Comparison of ENCODE assay signal across 11 mouse cellular contexts in genomic region chr3:28638957-28639356, GRCm38 (mm10). TPM values are rescaled to one million over a fixed set of nuclear protein-coding genes. Genes with fewer than 3 reads are reported as not detected.
DNase-seq lines count a peak whose midpoint lies in the region; ATAC-seq and TF ChIP-seq lines count a peak whose summit lies in the region.
"Had no signal": no experiment of that assay in that cellular context is flagged by ENCODE, and none has a peak within 500 bp of the region (broad histone marks: within the 10 kb centered on the region; RNA-seq: fewer than 3 reads in every experiment).

No protein-coding gene starts in this region.

- ATAC-seq in forebrain, embryonic 13.5 days: peak; percentile 77
- no peak for ATAC-seq in forebrain, embryonic 12.5 days (ENCODE audit: low FRiP score)
- ATAC-seq in limb, embryonic 14.5 days (ENCODE audit: low FRiP score, low read depth): no peak
- ATAC-seq in heart, postnatal 0 days (ENCODE audit: insufficient read depth, low read depth): peak; percentile 81
- ATAC-seq in midbrain, postnatal 0 days (ENCODE audit: low FRiP score): no peak

- peak; percentile 49; the same call in 1 of the 2 replicates for TF ChIP-seq EP300 in heart, postnatal 0 days (IDR thresholded peaks at IDR 0.05; ENCODE audit: low read depth)

- H3K27me3 ChIP-seq in forebrain, embryonic 13.5 days: no peaks in the 10 kb centered on the region
- H3K27me3 ChIP-seq in forebrain, embryonic 12.5 days: no peaks in the 10 kb centered on the region
- no peaks in the 10 kb centered on the region for H3K27me3 ChIP-seq in limb, embryonic 14.5 days (ENCODE audit: control insufficient read depth, insufficient read depth, low read length)
- no peaks in the 10 kb centered on the region for H3K27me3 ChIP-seq in limb, embryonic 10.5 days (ENCODE audit: low read depth, poor library complexity, severe bottlenecking)
- no peaks in the 10 kb centered on the region for H3K27me3 ChIP-seq in heart, postnatal 0 days (ENCODE audit: control insufficient read depth, insufficient read depth, low read length)
- no peaks in the 10 kb centered on the region for H3K27me3 ChIP-seq in midbrain, postnatal 0 days (ENCODE audit: insufficient read depth, low read length)

- no peaks in the 10 kb centered on the region for H3K9me3 ChIP-seq in forebrain, embryonic 13.5 days (replicated peaks)
- H3K9me3 ChIP-seq in forebrain, embryonic 12.5 days: no peaks in the 10 kb centered on the region
- H3K9me3 ChIP-seq in limb, embryonic 14.5 days (ENCODE audit: control insufficient read depth, low read length): no peaks in the 10 kb centered on the region
- H3K9me3 ChIP-seq in limb, embryonic 10.5 days (replicated peaks): no peaks in the 10 kb centered on the region
- H3K9me3 ChIP-seq in heart, postnatal 0 days (replicated peaks; ENCODE audit: control insufficient read depth, low read length): no peaks in the 10 kb centered on the region
- H3K9me3 ChIP-seq in midbrain, postnatal 0 days (ENCODE audit: low read length): no peaks in the 10 kb centered on the region

- H3K9ac ChIP-seq in forebrain, embryonic 13.5 days: no peak overlapping the region
- H3K9ac ChIP-seq in forebrain, embryonic 12.5 days: no peak overlapping the region
- no peak overlapping the region for H3K9ac ChIP-seq in limb, embryonic 14.5 days (ENCODE audit: low read depth, low read length, severe bottlenecking)
- no peak overlapping the region for H3K9ac ChIP-seq in heart, postnatal 0 days (replicated peaks; ENCODE audit: low read depth, low read length)
- no peak overlapping the region for H3K9ac ChIP-seq in midbrain, postnatal 0 days (replicated peaks; ENCODE audit: low read length, poor library complexity, severe bottlenecking)

- H3K36me3 ChIP-seq in forebrain, embryonic 13.5 days (ENCODE audit: poor library complexity, severe bottlenecking): peaks cover 26% of the 10 kb centered on the region; the same call in 1 of the 2 replicates
- H3K36me3 ChIP-seq in forebrain, embryonic 12.5 days (replicated peaks): no peaks in the 10 kb centered on the region
- no peaks in the 10 kb centered on the region for H3K36me3 ChIP-seq in limb, embryonic 14.5 days (ENCODE audit: control insufficient read depth, insufficient read depth, low read length)
- H3K36me3 ChIP-seq in limb, embryonic 10.5 days: no peaks in the 10 kb centered on the region
- no peaks in the 10 kb centered on the region for H3K36me3 ChIP-seq in heart, postnatal 0 days (replicated peaks; ENCODE audit: control insufficient read depth, insufficient read depth, low read length)
- peaks cover 7% of the 10 kb centered on the region; the same call in 1 of the 2 replicates for H3K36me3 ChIP-seq in midbrain, postnatal 0 days (ENCODE audit: insufficient read depth, low read length)

- no peak for TF ChIP-seq CTCF in heart, postnatal 0 days (IDR thresholded peaks at IDR 0.05; ENCODE audit: low read depth)
- no peak for TF ChIP-seq CTCF in midbrain, postnatal 0 days (IDR thresholded peaks at IDR 0.05)

- H3K4me3 ChIP-seq in forebrain, embryonic 13.5 days: no peak overlapping the region
- no peak overlapping the region for H3K4me3 ChIP-seq in forebrain, embryonic 12.5 days (replicated peaks)
- no peak overlapping the region for H3K4me3 ChIP-seq in limb, embryonic 14.5 days (replicated peaks; ENCODE audit: low read length)
- no peak overlapping the region for H3K4me3 ChIP-seq in limb, embryonic 10.5 days
- H3K4me3 ChIP-seq in heart, postnatal 0 days (ENCODE audit: low read depth, low read length): no peak overlapping the region
- H3K4me3 ChIP-seq in midbrain, postnatal 0 days (ENCODE audit: low read depth, low read length): no peak overlapping the region

- peak; percentile 68 for DNase-seq in limb, embryonic 14.5 days (ENCODE audit: low spot score)
- no peak for DNase-seq in limb, embryonic 10.5 days (ENCODE audit: low spot score)
- DNase-seq in heart, postnatal 0 days (ENCODE audit: low spot score): peak; percentile 89
- DNase-seq in midbrain, postnatal 0 days (ENCODE audit: low spot score): peak; percentile 76
- DNase-seq in thymus, postnatal 14 days: no peak
- no peak for DNase-seq in thymus, postnatal 4 days
- DNase-seq: spleen, adult 18-20 months had no signal

- peak overlapping the region; percentile 10; the same call in 1 of the 2 replicates for H3K27ac ChIP-seq in forebrain, embryonic 13.5 days
- no peak overlapping the region for H3K27ac ChIP-seq in forebrain, embryonic 12.5 days
- no peak overlapping the region for H3K27ac ChIP-seq in limb, embryonic 14.5 days (replicated peaks; ENCODE audit: low read depth, low read length)
- H3K27ac ChIP-seq in limb, embryonic 10.5 days: no peak overlapping the region
- H3K27ac ChIP-seq in heart, postnatal 0 days (ENCODE audit: low read depth): peak overlapping the region; percentile 77
- no peak overlapping the region for H3K27ac ChIP-seq in midbrain, postnatal 0 days (ENCODE audit: low read depth, low read length)
- H3K27ac ChIP-seq: macrophage had no signal

- 83% methylated on average over 2 of the region's 2 CpGs for WGBS in forebrain, embryonic 13.5 days
- 87% methylated on average over 2 of the region's 2 CpGs for WGBS in forebrain, embryonic 12.5 days
- 70% methylated on average over 2 of the region's 2 CpGs for WGBS in limb, embryonic 14.5 days
- 90% methylated on average over 2 of the region's 2 CpGs for WGBS in limb, embryonic 10.5 days
- 46% methylated on average over 2 of the region's 2 CpGs for WGBS in heart, postnatal 0 days
- WGBS in midbrain, postnatal 0 days: 75% methylated on average over 2 of the region's 2 CpGs

- no peak for TF ChIP-seq POLR2A in limb, embryonic 14.5 days (IDR thresholded peaks at IDR 0.05; ENCODE audit: borderline replicate concordance, extremely low read depth, insufficient read depth, insufficient read length)

- H3K4me1 ChIP-seq in forebrain, embryonic 13.5 days: 0 out of 2 replicates have a peak, but pooled peaks cover 5% of the 10 kb centered on the region
- H3K4me1 ChIP-seq in forebrain, embryonic 12.5 days: no peaks in the 10 kb centered on the region
- H3K4me1 ChIP-seq in limb, embryonic 14.5 days (ENCODE audit: control insufficient read depth, insufficient read depth, low read length): no peaks in the 10 kb centered on the region
- H3K4me1 ChIP-seq in limb, embryonic 10.5 days: no peaks in the 10 kb centered on the region
- peaks cover 21% of the 10 kb centered on the region; the same call in 1 of the 2 replicates for H3K4me1 ChIP-seq in heart, postnatal 0 days (ENCODE audit: control insufficient read depth, insufficient read depth)
- no peaks in the 10 kb centered on the region for H3K4me1 ChIP-seq in midbrain, postnatal 0 days (ENCODE audit: insufficient read depth, low read length)

- H3K4me2 ChIP-seq in forebrain, embryonic 13.5 days: no peak overlapping the region
- H3K4me2 ChIP-seq in forebrain, embryonic 12.5 days: no peak overlapping the region
- no peak overlapping the region for H3K4me2 ChIP-seq in limb, embryonic 14.5 days (replicated peaks; ENCODE audit: low read depth, low read length, severe bottlenecking)
- no peak overlapping the region for H3K4me2 ChIP-seq in heart, postnatal 0 days (ENCODE audit: low read depth, low read length)
- no peak overlapping the region for H3K4me2 ChIP-seq in midbrain, postnatal 0 days (ENCODE audit: low read depth, low read length, poor library complexity, severe bottlenecking)

RNA-seq across cellular contexts. Expression of gene Slc2a2, which starts 58.7 kb away (rescaled TPM):
- 0.03 and 0.10 TPM in 2 replicates for polyA plus RNA-seq in forebrain, embryonic 13.5 days (2015; fragmentation: Nextera tagmentation; extraction: Ambion mirVana)
- not detected in 2 replicates for polyA plus RNA-seq in forebrain, embryonic 12.5 days (2016; fragmentation: Nextera tagmentation; extraction: Ambion mirVana)
- polyA plus RNA-seq in limb, embryonic 14.5 days (2012; rRNA removed): 0.06 and 0.08 TPM in 2 replicates
- not detected in 2 replicates for polyA plus RNA-seq in limb, embryonic 14.5 days (2014; fragmentation: Nextera tagmentation; extraction: Ambion mirVana)
- not detected in 2 replicates for polyA plus RNA-seq in limb, embryonic 10.5 days (2016; fragmentation: Nextera tagmentation; extraction: Ambion mirVana)
- total RNA-seq in heart, postnatal 0 days (2014; rRNA removed; ENCODE audit: low replicate concordance): 2.4 TPM in 1 of 2 replicates, not detected in the other
- polyA plus RNA-seq in heart, postnatal 0 days (2015; fragmentation: Nextera tagmentation; extraction: Ambion mirVana): 0.08 and 0.20 TPM in 2 replicates
- not detected in 2 replicates for total RNA-seq in midbrain, postnatal 0 days (2014; rRNA removed)
- polyA plus RNA-seq in midbrain, postnatal 0 days (2015; fragmentation: Nextera tagmentation; extraction: Ambion mirVana): not detected in 2 replicates
- total RNA-seq: adrenal gland, postnatal 36 days had no signal
- polyA plus RNA-seq: macrophage had no signal

Comparison
In these comparisons a context has a peak if more than half of its experiments do, and no peak if none do; other contexts are left out.
1. ATAC-seq: peak in forebrain, embryonic 13.5 days (single experiment) and heart, postnatal 0 days (single experiment); none in forebrain, embryonic 12.5 days (single experiment), limb, embryonic 14.5 days (single experiment) and midbrain, postnatal 0 days (single experiment).
2. H3K27ac ChIP-seq: peak in forebrain, embryonic 13.5 days (single experiment) and heart, postnatal 0 days (single experiment); none in forebrain, embryonic 12.5 days (single experiment), limb, embryonic 14.5 days (single experiment), limb, embryonic 10.5 days (single experiment) and midbrain, postnatal 0 days (single experiment).
3. DNase-seq: peak in limb, embryonic 14.5 days (single experiment), heart, postnatal 0 days (single experiment) and midbrain, postnatal 0 days (single experiment); none in limb, embryonic 10.5 days (single experiment), thymus, postnatal 14 days (single experiment) and thymus, postnatal 4 days (single experiment).